ENCODE assay signal across 9 mouse cellular contexts in the genomic region with DNA sequence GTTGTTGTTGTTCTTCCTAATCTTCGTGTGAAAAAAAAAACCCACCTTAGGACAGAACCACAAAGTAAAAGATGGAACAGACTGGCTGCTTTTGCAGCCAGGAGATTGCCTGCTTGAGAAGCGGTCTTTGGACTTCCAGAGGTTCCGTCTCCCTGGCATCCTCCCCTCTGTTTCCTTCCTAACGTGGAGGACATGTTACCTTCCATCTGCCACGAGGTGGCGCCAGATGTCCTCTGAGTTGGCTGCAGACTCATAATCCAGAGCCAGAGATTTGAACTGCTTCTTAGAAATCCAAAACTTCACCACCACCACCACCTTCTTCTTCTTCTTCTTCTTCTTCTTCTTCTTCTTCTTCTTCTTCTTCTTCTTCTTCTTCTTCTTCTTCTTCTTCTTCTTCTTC. TPM values are rescaled to one million over a fixed set of nuclear protein-coding genes. Genes with fewer than 3 reads are reported as not detected.
DNase-seq lines count a peak whose midpoint lies in the region; ATAC-seq and TF ChIP-seq lines count a peak whose summit lies in the region.
"Had no signal": no experiment of that assay in that cellular context is flagged by ENCODE, and none has a peak within 500 bp of the region (broad histone marks: within the 10 kb centered on the region; RNA-seq: fewer than 3 reads in every experiment).

No protein-coding gene starts in this region.

- no peak overlapping the region for H3K4me3 ChIP-seq in kidney, adult 2 months (ENCODE audit: insufficient read depth, low read depth, low read length)
- no peak overlapping the region for H3K4me3 ChIP-seq in liver, embryonic 14.5 days (ENCODE audit: insufficient read depth in 1 of 2, low read depth in 2 of 2, low read length in 2 of 2)
- H3K4me3 ChIP-seq: limb, embryonic 12.5 days had no signal

- 4% methylated on average over 6 of the region's 6 CpGs for WGBS in kidney, adult 2 months
- WGBS in liver, embryonic 14.5 days (ENCODE audit: insufficient replicate concordance): 10% methylated on average over 6 of the region's 6 CpGs

- H3K4me2 ChIP-seq in liver, embryonic 14.5 days (ENCODE audit: low read depth): no peak overlapping the region
- H3K4me2 ChIP-seq: limb, embryonic 12.5 days had no signal

- H3K9ac ChIP-seq in liver, embryonic 14.5 days (replicated peaks): no peak overlapping the region
- H3K9ac ChIP-seq: limb, embryonic 12.5 days had no signal

- TF ChIP-seq EP300 in liver, embryonic 14.5 days (IDR thresholded peaks at IDR 0.05; ENCODE audit: low read depth): no peak

- DNase-seq in CD4-positive, CD25-positive, alpha-beta regulatory T cell, adult 2 months (ENCODE audit: low read depth, low spot score): peak; percentile 91
- DNase-seq in adrenal gland, adult (ENCODE audit: inconsistent age in 2 of 2, low spot score in 1 of 2): peak; percentile 76 to 92
- DNase-seq in cerebellum, postnatal 4 days (ENCODE audit: low spot score in 2 of 2): peak; percentile 74 to 86
- peak; percentile 92 for DNase-seq in kidney, adult 2 months
- DNase-seq in liver, embryonic 14.5 days (ENCODE audit: low read depth in 3 of 3, low spot score in 3 of 3): peak; percentile 44 to 54 (median 50)
- peak; percentile 61 for DNase-seq in ovary, adult 18-20 months (ENCODE audit: low spot score)
- peak; percentile 57 to 85 for DNase-seq in thymus, postnatal 10 days (ENCODE audit: low spot score in 2 of 2)

- no peaks in the 10 kb centered on the region for H3K36me3 ChIP-seq in kidney, adult 2 months (ENCODE audit: control insufficient read depth, insufficient read depth, low read length)
- no peaks in the 10 kb centered on the region for H3K36me3 ChIP-seq in liver, embryonic 14.5 days (replicated peaks; ENCODE audit: control insufficient read depth, insufficient read depth, low read depth)

- peak; percentile 95 for TF ChIP-seq CTCF in kidney, adult 2 months (conservative IDR thresholded peaks at IDR 0.05; ENCODE audit: insufficient read depth, insufficient read length, low read depth, low read length)
- peak; percentile 84 for TF ChIP-seq CTCF in liver, embryonic 14.5 days (IDR thresholded peaks at IDR 0.05; ENCODE audit: low read depth)

- TF ChIP-seq POLR2A in kidney, adult 2 months (IDR thresholded peaks at IDR 0.05; ENCODE audit: low read depth, low read length): no peak

- peak; percentile 52 for ATAC-seq in granulocyte monocyte progenitor cell, adult 5-6 weeks (replicated peaks; ENCODE audit: poor library complexity, severe bottlenecking)
- no peak for ATAC-seq in liver, embryonic 14.5 days (ENCODE audit: insufficient read depth)

- peaks cover 5% of the 10 kb centered on the region; the same call in 1 of the 2 replicates for H3K4me1 ChIP-seq in kidney, adult 2 months (ENCODE audit: control insufficient read depth, insufficient read depth, low read length)
- peaks cover 0 to 3% of the 10 kb centered on the region in 2 experiments; a peak in 1 of 4 replicates for H3K4me1 ChIP-seq in liver, embryonic 14.5 days (replicated peaks; ENCODE audit: control insufficient read depth in 2 of 2, insufficient read depth in 2 of 2, low read length in 1 of 2)

- no peaks in the 10 kb centered on the region for H3K9me3 ChIP-seq in liver, embryonic 14.5 days (ENCODE audit: control insufficient read depth, low read length)

- H3K27me3 ChIP-seq in kidney, adult 2 months (replicated peaks; ENCODE audit: control insufficient read depth, insufficient read depth, low read length): no peaks in the 10 kb centered on the region
- no peaks in the 10 kb centered on the region for H3K27me3 ChIP-seq in liver, embryonic 14.5 days (ENCODE audit: control insufficient read depth, insufficient read depth, low read length)
- H3K27me3 ChIP-seq: limb, embryonic 12.5 days had no signal

- H3K27ac ChIP-seq in kidney, adult 2 months (ENCODE audit: insufficient read depth, low read depth, low read length): no peak overlapping the region
- no peak overlapping the region for H3K27ac ChIP-seq in liver, embryonic 14.5 days
- H3K27ac ChIP-seq: limb, embryonic 12.5 days had no signal

RNA-seq across cellular contexts. Expression of gene Elk3, which starts 19.1 kb away (rescaled TPM):
- 32.0 and 34.6 TPM in 2 replicates for total RNA-seq in granulocyte monocyte progenitor cell, adult 5-6 weeks (2014; fragmentation: Nextera tagmentation)
- 16.3 and 19.0 TPM in 2 replicates for total RNA-seq in granulocyte monocyte progenitor cell, adult 5-6 weeks (2017)
- polyA plus RNA-seq in kidney, adult 2 months (2012; rRNA removed): 27.5 and 28.1 TPM in 2 replicates
- 3.1 and 4.6 TPM in 2 replicates for polyA plus RNA-seq in liver, embryonic 14.5 days (2012; rRNA removed)
- polyA plus RNA-seq in liver, embryonic 14.5 days (2014; fragmentation: Nextera tagmentation; extraction: Ambion mirVana): 3.7 and 4.0 TPM in 2 replicates
